Mouse (Mus musculus): ENCODE data around the gene Dennd1c.

The Dennd1c gene

DNA sequence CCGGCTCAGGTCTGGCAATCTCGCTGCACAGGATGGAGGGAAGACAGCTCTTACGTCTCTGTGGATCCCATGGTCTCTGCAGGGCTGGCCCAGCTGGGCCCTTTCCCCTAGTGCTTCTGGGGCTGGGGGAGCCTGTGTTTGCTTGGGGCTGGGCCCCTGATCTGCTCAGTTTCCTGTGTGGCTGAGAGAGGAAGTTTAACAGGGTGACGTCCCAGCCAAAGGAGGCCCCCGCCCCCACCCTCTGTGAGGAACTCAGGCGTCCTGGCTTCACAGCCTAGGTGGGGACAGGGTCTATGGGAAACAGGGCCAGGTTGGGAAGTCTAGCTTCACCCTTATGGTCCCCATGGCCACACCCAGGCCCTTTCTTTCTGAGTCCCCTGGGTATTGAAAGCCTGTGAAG lies at the start of gene Dennd1c:
Gene Dennd1c (minus strand): TSS at position 179 of the 400 bp plus-strand sequence.
- peak; percentile 77 to 86 for DNase-seq

- DNase-seq = no peak
Measured at GRCm38 (mm10) chr17:57125853-57126622, 47.7 kb upstream of the Dennd1c start.

DNA sequence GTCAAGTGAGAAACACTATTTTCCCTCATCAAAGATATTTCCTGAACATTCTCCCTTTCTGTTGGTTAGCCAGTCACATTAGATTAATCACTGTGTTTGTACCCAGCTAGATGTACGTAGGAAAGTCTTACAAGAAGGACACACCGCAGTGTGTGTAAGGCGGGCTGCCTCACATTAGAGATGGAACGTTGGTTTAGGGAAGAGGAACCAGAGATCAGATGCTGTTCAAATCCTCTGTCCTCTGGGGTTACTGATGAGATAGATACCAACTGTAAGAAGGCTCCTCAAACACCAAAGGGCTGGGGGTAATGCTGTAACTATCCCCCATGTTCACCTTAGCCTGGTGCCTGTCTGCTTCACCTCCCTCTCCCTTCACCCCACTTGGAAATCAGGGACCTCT lies 46.5 kb upstream of the Dennd1c start:
- DNase-seq = no peak

DNA sequence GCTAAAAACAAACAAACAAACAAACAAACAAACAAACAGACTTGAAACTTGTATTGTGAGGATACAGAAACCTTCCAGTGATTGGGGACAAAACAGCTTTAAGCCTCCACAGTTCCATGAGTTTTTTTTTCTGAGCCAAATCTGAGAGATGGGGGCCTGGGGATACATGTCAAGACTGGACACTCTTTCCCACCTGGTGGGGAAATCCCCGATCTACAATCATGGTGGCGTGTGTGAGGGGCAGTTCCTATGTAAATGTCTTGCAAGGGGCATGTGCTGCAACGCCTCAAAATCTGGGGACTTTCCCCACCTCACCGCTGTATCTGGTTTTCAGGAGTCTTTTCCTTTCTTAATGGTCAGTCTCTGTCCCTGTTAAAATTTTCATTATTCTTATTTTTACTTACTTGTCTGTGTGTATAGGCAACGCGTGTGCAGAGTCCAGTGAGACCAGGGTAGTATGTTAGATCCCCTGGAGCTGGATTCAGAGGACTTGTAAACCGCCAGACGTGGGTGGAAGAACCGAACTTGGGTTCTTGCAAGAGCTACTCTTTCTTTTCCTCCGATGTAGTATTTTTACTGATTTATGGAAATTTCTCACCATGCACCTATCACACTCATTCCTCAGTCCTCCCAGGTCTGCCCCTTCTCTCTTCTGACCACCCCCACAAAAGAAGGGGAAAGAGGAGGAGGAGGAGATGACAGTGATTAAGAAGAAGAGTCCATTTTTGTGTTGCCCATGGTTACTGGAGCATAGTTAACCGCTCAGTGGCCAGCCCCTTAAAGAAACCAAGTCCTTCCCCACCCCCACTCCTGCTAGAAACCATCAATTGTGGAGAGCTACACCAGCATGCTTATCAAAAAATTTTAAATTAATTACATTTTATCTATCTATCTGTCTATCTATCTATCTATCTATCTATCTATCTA lies 45.1 kb upstream of the Dennd1c start:
- no peak for DNase-seq

GRCm38 (mm10) chr17:57121856-57122255 lies 43.5 kb upstream of the Dennd1c start:
- DNase-seq = no peak

- no peak for DNase-seq
Measured at GRCm38 (mm10) chr17:57118524-57119349, 40.4 kb upstream of the Dennd1c start.

GRCm38 (mm10) chr17:57116801-57117200 lies 38.5 kb upstream of the Dennd1c start:
- DNase-seq = no peak

DNA sequence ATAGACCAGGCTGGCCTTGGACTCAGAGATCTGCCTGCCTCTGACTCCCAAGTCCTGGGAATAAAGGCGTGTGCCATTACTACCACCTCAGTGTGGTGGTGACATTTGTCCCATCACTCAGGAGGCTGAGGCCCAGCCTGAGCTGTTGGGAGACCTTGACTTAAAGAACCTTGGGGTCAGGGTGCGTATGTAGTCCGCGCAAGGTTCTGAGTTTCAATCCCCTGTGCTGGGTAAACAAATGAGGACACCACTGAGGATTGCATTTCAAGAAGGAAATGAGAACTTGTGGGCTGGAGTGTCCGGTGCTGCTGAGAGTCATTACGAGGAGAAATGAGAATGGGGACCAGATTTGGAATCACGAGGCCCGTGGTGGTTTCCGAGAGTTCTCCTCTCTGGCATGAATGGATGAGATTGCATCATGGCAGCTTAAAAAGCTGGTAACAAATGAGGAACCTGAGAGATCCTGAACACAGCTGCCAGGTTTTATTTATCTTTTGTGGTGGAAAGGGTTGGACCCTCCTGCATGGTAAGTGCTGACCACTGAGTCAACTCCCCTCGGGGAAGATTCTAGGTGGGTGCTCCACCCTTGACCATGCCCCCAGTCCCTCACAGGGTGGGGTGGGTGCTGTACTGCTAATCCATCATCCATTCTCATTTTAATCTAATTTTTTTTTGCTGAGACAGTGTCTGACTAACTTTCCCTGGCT lies 34.6 kb upstream of the Dennd1c start:
- DNase-seq = no peak

DNA sequence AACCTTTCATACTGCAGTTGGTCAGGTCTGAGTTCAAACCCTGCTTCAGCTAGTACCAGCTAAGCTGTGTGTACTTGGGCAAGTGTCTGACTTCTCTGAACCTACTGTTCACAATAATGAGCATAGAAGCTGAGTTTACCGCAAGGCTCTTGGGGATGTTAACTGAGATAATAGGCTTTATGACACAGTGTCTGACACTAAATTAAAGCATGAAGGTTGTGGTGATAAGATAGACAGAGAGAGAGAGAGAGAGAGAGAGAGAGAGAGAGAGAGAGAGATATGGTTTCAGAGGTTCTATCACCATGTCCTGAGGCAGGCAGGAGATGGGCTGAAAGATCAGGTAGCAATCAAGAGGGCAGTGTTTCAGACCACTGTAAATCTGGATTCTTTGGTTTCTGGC lies 31.7 kb upstream of the Dennd1c start:
- no peak for DNase-seq

- no peak for DNase-seq
Measured at GRCm38 (mm10) chr17:57108666-57109171, 30.4 kb upstream of the Dennd1c start.

GRCm38 (mm10) chr17:57108040-57108665 lies 29.8 kb upstream of the Dennd1c start:
- no peak for DNase-seq

DNA sequence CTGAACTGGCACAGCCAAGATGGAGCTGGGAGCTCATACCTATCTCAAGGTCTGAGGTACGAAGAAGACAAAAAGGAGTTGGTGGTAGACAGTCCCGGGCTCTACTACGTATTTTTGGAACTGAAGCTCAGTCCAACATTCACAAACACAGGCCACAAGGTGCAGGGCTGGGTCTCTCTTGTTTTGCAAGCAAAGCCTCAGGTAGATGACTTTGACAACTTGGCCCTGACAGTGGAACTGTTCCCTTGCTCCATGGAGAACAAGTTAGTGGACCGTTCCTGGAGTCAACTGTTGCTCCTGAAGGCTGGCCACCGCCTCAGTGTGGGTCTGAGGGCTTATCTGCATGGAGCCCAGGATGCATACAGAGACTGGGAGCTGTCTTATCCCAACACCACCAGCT lies 28.8 kb upstream of the Dennd1c start:
- no peak for DNase-seq

GRCm38 (mm10) chr17:57106035-57106368 lies 27.7 kb upstream of the Dennd1c start:
- DNase-seq = no peak

GRCm38 (mm10) chr17:57105181-57106034 lies 27.1 kb upstream of the Dennd1c start, which contains the start of gene Tnfsf9:
Gene Tnfsf9, plus strand, starts transcription at chr17:57105325.
- peak; percentile 18 to 31 for DNase-seq

DNA sequence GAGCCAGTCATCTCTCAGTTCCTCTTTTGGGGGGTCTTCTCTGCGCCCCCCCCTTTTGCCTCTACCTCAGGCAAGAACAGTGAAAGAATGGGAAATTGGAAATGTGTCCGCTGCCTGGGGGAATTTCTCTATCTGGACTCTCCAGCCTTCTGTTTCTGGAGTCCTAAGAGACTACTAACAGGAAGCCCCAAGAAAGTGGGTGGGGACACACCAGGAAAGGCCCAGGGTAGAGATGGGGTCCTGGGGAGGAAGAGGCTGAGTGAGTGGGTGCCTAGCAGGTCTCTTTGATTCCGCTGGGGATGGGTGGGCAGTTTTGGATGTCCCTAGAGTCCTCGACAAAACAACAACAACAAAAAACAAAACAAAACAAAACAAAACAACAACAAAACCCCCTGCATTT lies 26.2 kb upstream of the Dennd1c start:
- DNase-seq = no peak

GRCm38 (mm10) chr17:57102276-57102675 lies 24.0 kb upstream of the Dennd1c start:
- no peak for DNase-seq

GRCm38 (mm10) chr17:57099629-57100325 lies 21.5 kb upstream of the Dennd1c start:
- no peak for DNase-seq

GRCm38 (mm10) chr17:57098321-57098720 lies 20.0 kb upstream of the Dennd1c start:
- DNase-seq = no peak

DNA sequence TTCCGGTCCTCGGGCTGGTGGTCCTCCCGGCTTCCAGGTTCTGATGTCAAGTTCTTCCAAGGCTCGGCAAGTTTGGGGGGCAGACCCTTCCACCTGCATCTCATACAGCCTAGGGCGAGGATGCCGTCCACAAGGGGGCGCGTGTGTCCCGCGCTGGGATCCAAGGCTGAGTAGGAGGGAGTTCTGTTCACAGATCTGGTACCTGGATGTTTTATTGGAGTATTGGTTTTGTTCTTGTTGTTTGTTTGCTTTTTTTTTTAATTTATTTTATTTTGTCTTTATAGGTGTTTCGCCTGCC lies 18.3 kb upstream of the Dennd1c start:
- DNase-seq = peak; percentile 70 to 76

Data from thymus, adult 18-20 months (tissue).